ENCODE assay signal across 1 mouse cellular context in genomic region chr2:154426188-154426904, GRCm38 (mm10).
TF ChIP-seq lines count a peak whose summit lies in the region.

No protein-coding gene starts in this region.

TF ChIP-seq in CH12.LX, 34 proteins besides CTCF, POLR2A, EP300 and RAD21 (continued from another document):
- TF ChIP-seq KAT2A (IDR thresholded peaks at IDR 0.05; ENCODE audit: insufficient replicate concordance, low read length) (no peak), ETS1 (conservative IDR thresholded peaks at IDR 0.05; ENCODE audit: low read depth, low read length) (no peak), UBTF (IDR thresholded peaks at IDR 0.05; ENCODE audit: low read depth, low read length) (no peak), JUND (conservative IDR thresholded peaks at IDR 0.05; ENCODE audit: low read depth, low read length) (no peak), E2F4 (IDR thresholded peaks at IDR 0.05; ENCODE audit: insufficient replicate concordance, low read depth, low read length) (no peak), MAX (IDR thresholded peaks at IDR 0.05; ENCODE audit: low read length) (no peak), ZNF384 (IDR thresholded peaks at IDR 0.05; ENCODE audit: low read depth, low read length) (no peak), ELF1 (IDR thresholded peaks at IDR 0.05; ENCODE audit: low read depth, low read length) (no peak), MXI1 (IDR thresholded peaks at IDR 0.05; ENCODE audit: low read depth, low read length) (no peak; the same call in 1 of the 2 replicates), TBP (conservative IDR thresholded peaks at IDR 0.05; ENCODE audit: low read depth, low read length) (no peak; the same call in 1 of the 2 replicates), ZC3H11A (IDR thresholded peaks at IDR 0.05; ENCODE audit: low read depth, low read length) (no peak)
TF ChIP-seq in CH12.LX: peak in this region for 4.
